Comparison of ENCODE assay signal across 9 mouse cellular contexts in the genomic region with DNA sequence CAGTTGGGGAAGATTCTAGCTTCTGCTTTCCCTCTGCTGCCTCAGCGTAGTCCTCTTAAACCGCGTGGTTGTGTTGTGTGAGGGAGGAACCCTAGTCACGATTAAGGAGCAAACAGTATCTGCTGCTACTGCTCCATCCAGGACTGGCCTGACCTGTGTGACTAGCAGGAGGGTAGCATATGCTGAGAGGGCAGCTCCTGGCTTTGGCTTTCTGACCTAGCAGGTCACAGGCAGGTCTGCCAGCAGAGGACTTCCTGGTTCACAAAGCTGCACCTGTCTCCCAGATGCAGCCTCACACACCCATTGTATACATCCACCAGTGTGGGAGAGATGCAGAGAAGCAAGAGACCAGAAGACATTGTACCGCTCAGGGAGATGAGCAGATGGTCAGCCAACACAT.
DNase-seq lines count a peak whose midpoint lies in the region; ATAC-seq and TF ChIP-seq lines count a peak whose summit lies in the region.
"Had no signal": no experiment of that assay in that cellular context is flagged by ENCODE, and none has a peak within 500 bp of the region (broad histone marks: within the 10 kb centered on the region; RNA-seq: fewer than 3 reads in every experiment).

No protein-coding gene starts in this region.

- no peak for TF ChIP-seq POLR2A in embryonic fibroblast, embryonic 13.5 days (IDR thresholded peaks at IDR 0.05; ENCODE audit: low read depth, low read length)

- H3K9ac ChIP-seq in heart, embryonic 15.5 days: no peak overlapping the region
- no peak overlapping the region for H3K9ac ChIP-seq in midbrain, embryonic 14.5 days (replicated peaks; ENCODE audit: low read length)

- H3K9me3 ChIP-seq in heart, embryonic 15.5 days (replicated peaks): no peaks in the 10 kb centered on the region
- H3K9me3 ChIP-seq in E14TG2a.4 (ENCODE audit: low read length): no peaks in the 10 kb centered on the region
- no peaks in the 10 kb centered on the region for H3K9me3 ChIP-seq in midbrain, embryonic 14.5 days (ENCODE audit: control insufficient read depth, low read length)

- WGBS in heart, embryonic 15.5 days: 43% methylated on average over 5 of the region's 5 CpGs
- WGBS in midbrain, embryonic 14.5 days: 50% methylated on average over 5 of the region's 5 CpGs

- peaks cover 82% of the 10 kb centered on the region for H3K4me1 ChIP-seq in heart, embryonic 15.5 days (replicated peaks)
- H3K4me1 ChIP-seq in E14TG2a.4 (replicated peaks; ENCODE audit: low read depth, low read length): peaks cover 60% of the 10 kb centered on the region
- peaks cover 19% of the 10 kb centered on the region for H3K4me1 ChIP-seq in embryonic fibroblast, embryonic 13.5 days (ENCODE audit: control insufficient read depth, insufficient read depth, low read length)
- peaks cover 29% of the 10 kb centered on the region for H3K4me1 ChIP-seq in midbrain, embryonic 14.5 days (ENCODE audit: control insufficient read depth, insufficient read depth, low read length)

- H3K4me2 ChIP-seq in heart, embryonic 15.5 days: peak overlapping the region; percentile 81
- peak overlapping the region; percentile 81 for H3K4me2 ChIP-seq in midbrain, embryonic 14.5 days (ENCODE audit: low read length)

- H3K27me3 ChIP-seq in heart, embryonic 15.5 days: no peaks in the 10 kb centered on the region
- peaks cover 39% of the 10 kb centered on the region for H3K27me3 ChIP-seq in E14TG2a.4 (ENCODE audit: insufficient read depth, low read length)
- no peaks in the 10 kb centered on the region; the same call in 1 of the 2 replicates for H3K27me3 ChIP-seq in midbrain, embryonic 14.5 days (ENCODE audit: control insufficient read depth, insufficient read depth, low read length)

- ATAC-seq in heart, embryonic 15.5 days (replicated peaks; ENCODE audit: insufficient number of reproducible peaks, insufficient read depth, low FRiP score, low read depth): no peak
- no peak for ATAC-seq in midbrain, embryonic 14.5 days (ENCODE audit: low FRiP score, low TSS enrichment)

- H3K4me3 ChIP-seq in heart, embryonic 15.5 days: peak overlapping the region; percentile 67; the same call in 1 of the 2 replicates
- H3K4me3 ChIP-seq in E14TG2a.4 (replicated peaks; ENCODE audit: low read length): 0 out of 2 replicates have a peak overlapping the region, but pooled peaks have one; percentile 8
- no peak overlapping the region for H3K4me3 ChIP-seq in embryonic fibroblast, embryonic 13.5 days (ENCODE audit: insufficient read depth, low read length)
- H3K4me3 ChIP-seq in midbrain, embryonic 14.5 days (replicated peaks; ENCODE audit: low read depth, low read length): no peak overlapping the region

- H3K27ac ChIP-seq in heart, embryonic 15.5 days: peak overlapping the region; percentile 90
- peak overlapping the region; percentile 29; the same call in 1 of the 2 replicates for H3K27ac ChIP-seq in embryonic fibroblast, embryonic 13.5 days (ENCODE audit: insufficient read depth, low read length)
- 0 out of 2 replicates have a peak overlapping the region, but pooled peaks have one; percentile 47 for H3K27ac ChIP-seq in midbrain, embryonic 14.5 days (replicated peaks; ENCODE audit: low read depth, low read length)
- H3K27ac ChIP-seq: macrophage had no signal

- DNase-seq in heart, postnatal 4 days: no peak
- no peak for DNase-seq in midbrain, embryonic 14.5 days
- DNase-seq in embryo, embryonic 10 days (ENCODE audit: low spot score): no peak
- DNase-seq in embryo, embryonic 11 days: no peak
- no peak for DNase-seq in thymus, postnatal 14 days

- H3K36me3 ChIP-seq in heart, embryonic 15.5 days: no peaks in the 10 kb centered on the region
- H3K36me3 ChIP-seq in E14TG2a.4 (ENCODE audit: insufficient read depth, low read length): no peaks in the 10 kb centered on the region
- H3K36me3 ChIP-seq in midbrain, embryonic 14.5 days (ENCODE audit: control insufficient read depth, insufficient read depth, low read length): no peaks in the 10 kb centered on the region

- TF ChIP-seq CTCF in E14TG2a.4 (conservative IDR thresholded peaks at IDR 0.05; ENCODE audit: low read length): no peak
- no peak for TF ChIP-seq CTCF in embryonic fibroblast, embryonic 13.5 days (IDR thresholded peaks at IDR 0.05; ENCODE audit: borderline replicate concordance, insufficient read depth, low read length)

Comparison
In these comparisons a context has a peak if more than half of its experiments do, and no peak if none do; other contexts are left out.
1. H3K27ac ChIP-seq: peak in every context shown above with its lines; median percentile 90 in heart, embryonic 15.5 days; 47 in midbrain, embryonic 14.5 days; 29 in embryonic fibroblast, embryonic 13.5 days.
2. H3K4me3 ChIP-seq: peak in heart, embryonic 15.5 days (single experiment) and E14TG2a.4 (single experiment); none in embryonic fibroblast, embryonic 13.5 days (single experiment) and midbrain, embryonic 14.5 days (single experiment).